Mouse (Mus musculus) CH12.LX (cell line): ENCODE measurements at regions not wholly inside any gene's neighbourhood (a gene's known extent, or its start where the extent isn't known, plus 50 kb on each side); places are given as distances from the start of the nearest gene placed in this dataset.

Experiments
- DNase-seq: peaks from one replicate; pipeline ENCODE4 v3.0.0-alpha.2; 2013; ENCODE audit errors: extremely low read depth
- H3K27ac ChIP-seq: 2 replicates; pipeline ENCODE4 v1.5.1; 2012; ENCODE audit warnings: low read depth, mild to moderate bottlenecking, control low read depth, moderate library complexity; ENCODE audit not compliant: insufficient read depth
- H3K27me3 ChIP-seq: replicated peaks from 2 replicates; pipeline ENCODE3; 2012; ENCODE audit warnings: inconsistent platforms
- H3K36me3 ChIP-seq, 2 experiments: replicated peaks in 1 of 2; 2 replicates each; pipeline versions ENCODE3 to v1.6.1; 2012; ENCODE audit warnings: inconsistent platforms in 1 of 2, low read length in 1 of 2, mild to moderate bottlenecking in 1 of 2, mixed read lengths in 1 of 2, moderate library complexity in 1 of 2; ENCODE audit not compliant: control insufficient read depth in 1 of 2, insufficient read depth in 1 of 2
- H3K4me1 ChIP-seq, 2 experiments: 2 replicates each; pipeline ENCODE4 v1.6.1; 2012; ENCODE audit warnings: inconsistent platforms in 1 of 2, moderate library complexity in 1 of 2; ENCODE audit not compliant: insufficient read depth in 2 of 2, control insufficient read depth in 1 of 2
- H3K4me2 ChIP-seq: 2 replicates; pipeline ENCODE4 v1.6.1; 2012; ENCODE audit warnings: low read depth, mild to moderate bottlenecking, control low read depth; ENCODE audit not compliant: poor library complexity, insufficient read depth, severe bottlenecking
- H3K4me3 ChIP-seq, 3 experiments: fragments of 150-350 bp in 1 of 3; sonication (generic) in 1 of 3; replicated peaks in 1 of 3; 2 replicates each; pipeline versions ENCODE3 to v1.5.1; 2011 to 2012; ENCODE audit warnings: low read depth in 2 of 3, low read length in 2 of 3, mild to moderate bottlenecking in 2 of 3, moderate library complexity in 2 of 3, control low read depth in 1 of 3, improper control_type of control experiment in 1 of 3, inconsistent platforms in 1 of 3, mixed read lengths in 1 of 3; ENCODE audit not compliant: poor library complexity in 1 of 3
- H3K79me2 ChIP-seq: replicated peaks from 2 replicates; pipeline ENCODE4 v1.6.1; 2012; ENCODE audit warnings: mild to moderate bottlenecking, moderate library complexity; ENCODE audit not compliant: control insufficient read depth, poor library complexity, insufficient read depth, severe bottlenecking; ENCODE audit errors: extremely low read depth
- H3K9ac ChIP-seq: 2 replicates; pipeline ENCODE4 v1.6.1; 2012; ENCODE audit warnings: low read depth, mild to moderate bottlenecking, control low read depth, moderate library complexity; ENCODE audit not compliant: insufficient read depth
- H3K9me3 ChIP-seq: replicated peaks from 2 replicates; pipeline ENCODE3; 2012; ENCODE audit warnings: low read length, inconsistent platforms, mixed read lengths
- CHD1 ChIP-seq: IDR thresholded peaks from 2 replicates; pipeline ENCODE4 v1.6.1; 2012; ENCODE audit warnings: low read depth, low read length, improper control_type of control experiment, inconsistent platforms
- ELF1 ChIP-seq: IDR thresholded peaks from 2 replicates; pipeline ENCODE4 v1.6.1; 2014; ENCODE audit warnings: low read depth, mild to moderate bottlenecking, inconsistent platforms, low read length, improper control_type of control experiment
- EP300 ChIP-seq: IDR thresholded peaks from 2 replicates; pipeline ENCODE4 v1.6.1; 2011; ENCODE audit warnings: low read length, improper control_type of control experiment
- ETS1 ChIP-seq: conservative IDR thresholded peaks from 2 replicates; pipeline ENCODE4 v1.6.1; 2012; ENCODE audit warnings: low read depth, mild to moderate bottlenecking, inconsistent platforms, low read length, improper control_type of control experiment, moderate library complexity
- IRF4 ChIP-seq: IDR thresholded peaks from 2 replicates; pipeline ENCODE4 v1.6.1; 2014; ENCODE audit warnings: low read depth, mild to moderate bottlenecking, inconsistent platforms, low read length, improper control_type of control experiment
- JUN ChIP-seq: IDR thresholded peaks from 2 replicates; pipeline ENCODE4 v1.6.1; 2011; ENCODE audit warnings: low read depth, mild to moderate bottlenecking, low read length, improper control_type of control experiment, moderate library complexity; ENCODE audit not compliant: insufficient read depth
- JUND ChIP-seq: conservative IDR thresholded peaks from 2 replicates; pipeline ENCODE4 v1.6.1; 2011; ENCODE audit warnings: low read depth, low read length, improper control_type of control experiment
- KAT2A ChIP-seq: IDR thresholded peaks from 2 replicates; pipeline ENCODE4 v1.6.1; 2012; ENCODE audit warnings: low read length, improper control_type of control experiment, inconsistent platforms; ENCODE audit not compliant: insufficient replicate concordance
- MAFK ChIP-seq: IDR thresholded peaks from 2 replicates; pipeline ENCODE4 v1.6.1; 2011; ENCODE audit warnings: low read length, improper control_type of control experiment; ENCODE audit not compliant: insufficient replicate concordance
- MEF2A ChIP-seq: IDR thresholded peaks from 2 replicates; pipeline ENCODE4 v1.6.1; 2014; ENCODE audit warnings: low read depth, mild to moderate bottlenecking, inconsistent platforms, low read length, improper control_type of control experiment, borderline replicate concordance
- PAX5 ChIP-seq: IDR thresholded peaks from 2 replicates; pipeline ENCODE4 v1.6.1; 2012; ENCODE audit warnings: low read length, inconsistent platforms, mixed read lengths
- POLR2A ChIP-seq: IDR thresholded peaks from 2 replicates; pipeline ENCODE4 v1.6.1; 2011; ENCODE audit warnings: low read depth, mild to moderate bottlenecking, improper control_type of control experiment, low read length
- POLR2AphosphoS2 ChIP-seq: IDR thresholded peaks from 2 replicates; pipeline ENCODE4 v1.6.1; 2011; ENCODE audit warnings: low read depth, low read length, improper control_type of control experiment
- RCOR1 ChIP-seq: conservative IDR thresholded peaks from 2 replicates; pipeline ENCODE4 v1.6.1; 2012; ENCODE audit warnings: low read depth, mild to moderate bottlenecking, inconsistent platforms, low read length, improper control_type of control experiment
- SIN3A ChIP-seq: IDR thresholded peaks from 2 replicates; pipeline ENCODE4 v1.6.1; 2012; ENCODE audit warnings: low read length, improper control_type of control experiment, inconsistent platforms
- SMC3 ChIP-seq: IDR thresholded peaks from 2 replicates; pipeline ENCODE4 v1.6.1; 2011; ENCODE audit warnings: low read depth, low read length, improper control_type of control experiment
- UBTF ChIP-seq: IDR thresholded peaks from 2 replicates; pipeline ENCODE4 v1.6.1; 2012; ENCODE audit warnings: low read depth, mild to moderate bottlenecking, inconsistent platforms, low read length, improper control_type of control experiment, moderate library complexity
- USF2 ChIP-seq: conservative IDR thresholded peaks from 2 replicates; pipeline ENCODE4 v1.6.1; 2011; ENCODE audit warnings: low read depth, low read length, improper control_type of control experiment
- ZMIZ1 ChIP-seq: IDR thresholded peaks from 2 replicates; pipeline ENCODE4 v1.6.1; 2012; ENCODE audit warnings: low read depth, mild to moderate bottlenecking, inconsistent platforms, low read length, improper control_type of control experiment
- dilution Hi-C: fragments of 300-500 bp; cut with MboI; formaldehyde crosslinking; loops from 2 replicates; pipeline ENCODE4 v1.14.3; 2020; ENCODE audit warnings: low sequenced_read_pairs; ENCODE audit not compliant: extremely low pct_unique_long_range_greater_than_20kb, extremely low pct_ligation_motif_present
- in situ Hi-C: fragments of 300-500 bp; cut with MboI; formaldehyde crosslinking; loops from 3 replicates; pipeline ENCODE4 v1.14.3; 2019; ENCODE audit warnings: low sequenced_read_pairs, low pct_ligation_motif_present, low pct_unique_long_range_greater_than_20kb, mixed read lengths

DNA sequence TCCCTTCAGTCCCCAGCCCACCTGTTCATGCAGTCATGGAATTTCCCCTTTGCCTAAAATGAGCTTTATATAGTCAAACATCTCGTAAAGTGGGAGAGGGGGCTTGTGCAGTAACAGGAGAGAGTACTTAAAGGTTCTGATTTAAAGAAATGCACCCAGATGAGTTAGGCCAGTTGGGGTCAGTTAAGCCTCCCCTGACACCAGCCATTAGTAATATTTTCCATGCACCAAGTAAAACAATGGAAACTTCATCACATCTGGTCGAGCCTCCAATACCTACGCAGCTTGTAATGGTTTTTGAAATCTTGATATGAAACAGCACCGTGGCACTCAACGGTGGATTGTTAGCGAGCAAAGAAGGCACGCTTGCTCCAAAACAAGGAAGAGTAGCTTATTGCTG is 165.8 kb upstream of the Kcnj16 start:
- in situ Hi-C loops: no loop called here
- no peaks in the 10 kb centered on the region for H3K9me3 ChIP-seq
- H3K27ac ChIP-seq: no peak overlapping the region
- peak; percentile 55 for DNase-seq
- TF ChIP-seq JUN (peak; percentile 64; the same call in 1 of the 2 replicates), CHD1 (no peak), EP300 (peak; percentile 78), MAFK (no peak), JUND (peak; percentile 44; the same call in 1 of the 2 replicates), POLR2AphosphoS2 (no peak), KAT2A (no peak), MEF2A (no peak), ELF1 (no peak), USF2 (no peak), SIN3A (no peak), POLR2A (no peak), SMC3 (no peak), RCOR1 (no peak), PAX5 (no peak), ETS1 (peak; percentile 40; the same call in 1 of the 2 replicates), UBTF (no peak), ZMIZ1 (no peak), IRF4 (no peak)
- no peaks in the 10 kb centered on the region for H3K79me2 ChIP-seq
- no peaks in the 10 kb centered on the region for H3K36me3 ChIP-seq
- H3K4me2 ChIP-seq: no peak overlapping the region
- H3K27me3 ChIP-seq: no peaks in the 10 kb centered on the region
- no peak overlapping the region for H3K9ac ChIP-seq
- no peak overlapping the region for H3K4me3 ChIP-seq
- H3K4me1 ChIP-seq: peaks cover 2 to 18% of the 10 kb centered on the region in 2 experiments; a peak in 3 of 4 replicates
- dilution Hi-C loops: no loop called here

DNA sequence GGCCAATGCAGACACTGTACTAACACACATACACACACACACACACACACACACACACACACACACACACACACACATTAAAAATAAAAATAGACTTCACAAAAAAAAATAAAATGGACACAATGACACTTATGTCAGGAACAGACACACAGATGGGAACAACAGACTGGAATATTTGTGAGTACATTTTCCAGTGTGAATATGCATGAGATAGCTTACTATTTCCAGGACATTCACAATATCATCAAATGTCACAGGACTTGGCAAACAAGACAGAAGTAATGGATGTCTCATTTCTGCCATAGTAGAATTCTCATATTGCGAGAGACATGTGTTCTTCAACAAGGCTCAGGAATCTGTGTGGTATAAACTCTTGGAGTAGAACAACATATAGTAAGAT is 163.8 kb upstream of the Kcnj16 start:
- in situ Hi-C loops: no loop called here
- no peak for TF ChIP-seq POLR2A
- no peak for TF ChIP-seq MAFK
- dilution Hi-C loops: no loop called here
- H3K4me3 ChIP-seq: no peak overlapping the region
- H3K9ac ChIP-seq: no peak overlapping the region
- DNase-seq: no peak
- no peak overlapping the region for H3K4me2 ChIP-seq
- peaks cover 2 to 18% of the 10 kb centered on the region in 2 experiments; a peak in 3 of 4 replicates for H3K4me1 ChIP-seq
- H3K36me3 ChIP-seq: no peaks in the 10 kb centered on the region
- H3K79me2 ChIP-seq: no peaks in the 10 kb centered on the region
- no peak overlapping the region for H3K27ac ChIP-seq
- no peaks in the 10 kb centered on the region for H3K9me3 ChIP-seq
- H3K27me3 ChIP-seq: no peaks in the 10 kb centered on the region
